Mouse (Mus musculus) embryo, embryonic 11 days (tissue): ENCODE data around the gene Pigb.

ENCODE experiments used
- DNase-seq: peaks from one replicate; pipeline ENCODE4 v3.0.0-alpha.2; 2015

Pigb gene

DNA sequence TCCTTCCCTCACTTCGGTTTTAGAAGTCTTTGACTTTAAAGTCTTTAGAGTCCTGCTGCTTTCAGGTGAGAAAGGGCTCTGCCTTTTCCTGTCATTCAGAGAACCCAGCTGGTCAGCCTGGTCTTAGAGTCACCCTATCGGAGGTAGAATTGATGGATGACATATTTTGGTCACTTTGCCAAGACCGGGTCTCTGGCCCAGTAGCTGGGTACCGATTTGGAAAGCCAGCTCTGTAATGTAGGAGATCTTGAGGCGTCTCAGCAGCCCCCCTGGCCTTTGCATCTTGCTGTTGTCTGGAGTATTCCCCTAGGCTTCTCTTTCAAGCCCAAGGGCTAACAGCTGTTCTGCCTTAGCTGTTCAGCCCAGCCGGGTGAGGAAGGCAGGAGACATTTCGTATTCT lies 5.0 kb upstream of the Pigb start:
- peak; percentile 48 for DNase-seq

DNA sequence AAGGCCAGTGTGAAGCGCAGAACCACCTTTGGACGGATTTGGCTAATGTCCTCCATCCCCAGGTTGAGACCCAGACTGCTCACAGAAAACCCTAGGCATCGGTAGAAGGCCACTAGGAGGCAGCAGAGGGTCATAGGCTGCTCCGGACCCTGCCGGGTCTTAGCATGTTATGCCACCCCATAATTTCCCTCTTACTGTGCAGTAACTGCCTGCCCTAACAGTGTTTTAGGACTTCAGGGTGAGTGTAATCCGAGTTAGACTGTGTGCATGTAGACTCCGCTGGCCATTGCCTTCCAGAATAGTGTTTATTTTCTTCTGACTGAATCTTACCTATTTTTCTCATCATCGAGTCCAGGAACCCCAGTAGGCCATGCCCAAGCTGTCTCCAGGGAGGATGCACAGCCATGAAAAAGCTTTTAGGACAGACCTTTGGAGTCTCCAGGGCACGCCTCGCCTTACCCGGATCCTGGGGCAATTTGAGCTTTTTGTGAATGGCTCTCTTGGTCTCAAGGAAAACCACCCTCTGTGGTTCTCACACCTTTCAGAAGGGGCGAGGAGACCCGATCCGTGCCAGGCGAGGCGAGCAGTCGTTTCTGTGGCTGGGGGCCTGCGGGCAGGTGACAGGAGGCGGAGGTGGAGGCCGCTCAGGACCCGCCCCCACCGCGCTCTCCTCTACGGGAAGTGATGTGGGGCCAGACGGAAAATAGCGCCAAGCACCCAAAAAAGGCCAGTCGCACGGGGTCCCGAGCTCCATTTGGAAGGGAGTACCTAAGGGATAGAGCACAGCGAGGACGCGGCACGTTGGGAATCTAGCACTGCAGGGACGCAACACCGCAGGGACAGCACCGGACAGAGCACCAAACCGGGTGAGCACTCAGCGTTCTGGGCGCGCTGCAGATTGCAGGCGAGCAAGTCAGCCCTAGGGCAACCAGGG lies 4.2 kb upstream of the Pigb start, which contains the start of gene Rab27a:
Gene Rab27a (plus strand): TSS at position 709 of the 934 bp plus-strand sequence.
- peak; percentile 90 for DNase-seq

DNA sequence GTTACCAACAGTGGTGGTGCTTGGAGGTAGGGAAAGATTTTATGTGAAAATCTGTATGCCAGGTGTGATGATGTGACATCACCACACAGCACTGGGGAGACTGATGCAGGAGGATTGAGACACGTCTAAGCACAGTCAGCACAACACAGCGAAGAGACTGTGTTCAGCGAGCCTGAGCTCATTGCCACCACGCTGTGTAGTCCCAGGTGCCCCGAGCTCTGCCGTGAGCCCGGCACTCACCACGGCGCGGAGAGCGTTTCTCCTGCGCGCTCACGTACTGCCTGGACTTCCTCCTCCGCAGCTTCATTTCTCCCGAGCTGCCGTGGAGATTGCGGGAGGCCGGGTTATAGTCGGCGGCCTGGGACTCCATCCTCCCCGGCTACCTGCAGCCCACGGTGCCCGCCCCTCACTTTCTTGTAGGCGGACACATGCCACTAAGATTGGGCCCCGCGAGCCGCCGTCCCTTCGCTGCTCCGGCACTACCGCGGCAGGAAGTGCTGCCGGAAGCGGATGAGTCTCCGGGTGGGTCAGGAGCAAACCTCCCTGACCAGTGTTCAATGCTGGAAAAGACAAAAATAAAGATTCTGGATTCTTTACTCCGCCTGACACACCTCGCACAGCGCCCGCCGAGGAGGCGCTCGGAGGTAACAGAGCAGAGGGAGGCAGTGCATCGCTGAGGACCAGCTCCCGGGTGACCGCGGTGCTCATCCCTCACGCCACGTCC lies 794 bp downstream of the Pigb start:
- DNase-seq, result peak; percentile 94

DNA sequence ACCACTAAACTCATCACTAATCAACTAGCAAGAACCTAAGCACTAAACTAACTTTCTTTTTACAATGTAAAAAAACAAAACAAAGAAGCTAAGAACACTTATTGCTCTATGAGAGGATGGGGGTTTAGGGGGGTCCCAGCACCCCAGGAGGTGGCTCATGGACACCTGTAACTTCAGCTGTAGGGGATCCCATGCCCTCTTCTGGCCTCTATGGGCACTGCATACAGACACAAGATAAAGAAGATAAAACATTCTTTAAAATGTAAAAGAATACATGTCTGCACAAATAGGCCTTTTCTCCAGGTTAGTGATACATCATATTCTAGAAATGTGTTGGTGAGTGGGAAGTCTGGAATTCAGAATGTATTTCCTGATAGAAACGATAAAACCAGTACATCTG lies 6.8 kb downstream of the Pigb start:
- DNase-seq, result no peak

DNA sequence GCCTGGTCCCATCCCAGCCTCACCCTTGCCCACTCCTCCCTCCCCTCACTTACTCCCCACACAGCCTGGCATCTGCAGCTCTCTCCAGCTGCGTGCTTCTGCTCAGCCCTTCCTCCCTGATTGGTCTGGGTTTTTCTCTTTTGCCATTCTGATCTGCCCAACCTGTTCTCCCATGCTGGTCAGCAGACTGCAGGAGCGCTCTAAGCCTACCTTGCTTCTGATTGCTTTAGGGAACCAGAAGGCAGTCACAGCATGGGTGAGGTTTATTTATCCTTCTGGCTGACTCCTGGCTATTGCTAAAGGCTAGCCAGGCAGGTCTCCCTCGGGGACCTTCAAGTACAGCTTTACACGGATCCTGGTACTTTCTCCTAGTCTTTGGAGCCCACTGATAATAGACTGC lies 8.8 kb downstream of the Pigb start:
- no peak for DNase-seq

DNA sequence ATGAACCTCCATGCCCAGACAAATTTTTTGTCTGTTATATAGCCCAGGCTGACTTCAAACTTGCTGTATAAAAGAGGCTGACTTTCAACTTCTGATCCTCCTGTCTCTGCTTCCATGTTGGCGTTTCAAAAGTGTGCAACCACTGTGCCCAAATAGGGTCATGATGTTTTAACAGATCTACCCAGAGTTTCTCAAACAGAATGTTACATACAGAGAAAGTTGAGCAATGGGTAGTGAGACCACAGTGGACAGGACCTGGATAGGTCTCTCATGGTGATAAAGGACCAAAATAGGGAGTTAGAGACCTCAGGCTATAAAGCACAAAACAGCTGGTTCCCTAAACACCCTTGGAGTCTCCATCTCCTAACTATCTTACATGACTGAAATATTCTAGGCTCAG lies 9.7 kb downstream of the Pigb start:
- no peak for DNase-seq

DNA sequence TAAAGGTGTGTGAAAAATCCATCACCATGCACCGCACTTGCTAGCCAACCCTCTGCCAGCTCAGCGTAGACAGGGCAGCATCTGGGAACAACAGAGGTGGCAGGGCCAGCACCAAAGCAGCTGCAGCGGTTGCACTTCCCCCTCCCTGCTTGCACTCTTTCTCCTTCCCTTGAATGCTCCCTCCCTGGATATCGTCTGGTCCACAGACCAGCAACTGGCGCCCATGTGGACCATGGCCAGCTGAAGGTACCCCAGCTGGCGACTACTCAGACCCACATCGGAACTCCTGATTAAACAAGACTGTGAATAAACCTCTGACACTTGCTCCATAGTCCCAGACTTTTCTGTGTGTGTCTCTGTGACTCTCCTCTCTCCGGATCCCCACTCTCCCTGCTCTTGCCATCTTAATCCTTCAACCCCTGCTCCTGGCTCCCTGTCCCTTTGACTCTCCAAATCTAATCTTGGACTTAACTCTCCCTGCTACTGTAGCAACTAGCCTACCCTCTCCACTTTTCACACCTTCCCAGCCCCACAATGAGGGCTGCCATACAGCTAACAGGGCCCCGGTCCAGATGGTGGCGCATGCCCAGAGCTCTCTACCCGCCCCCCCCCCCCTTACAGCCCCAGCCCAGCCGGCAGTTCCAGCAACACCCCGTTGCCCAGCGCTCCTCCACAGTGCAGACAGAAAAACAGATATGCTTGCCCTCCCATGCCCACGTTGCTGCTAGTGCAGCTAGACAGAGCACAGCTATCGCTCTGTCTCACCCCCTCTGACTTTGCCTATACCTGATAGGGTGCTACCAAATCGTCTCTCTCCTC lies 14.2 kb downstream of the Pigb start:
- peak; percentile 50 for DNase-seq

DNA sequence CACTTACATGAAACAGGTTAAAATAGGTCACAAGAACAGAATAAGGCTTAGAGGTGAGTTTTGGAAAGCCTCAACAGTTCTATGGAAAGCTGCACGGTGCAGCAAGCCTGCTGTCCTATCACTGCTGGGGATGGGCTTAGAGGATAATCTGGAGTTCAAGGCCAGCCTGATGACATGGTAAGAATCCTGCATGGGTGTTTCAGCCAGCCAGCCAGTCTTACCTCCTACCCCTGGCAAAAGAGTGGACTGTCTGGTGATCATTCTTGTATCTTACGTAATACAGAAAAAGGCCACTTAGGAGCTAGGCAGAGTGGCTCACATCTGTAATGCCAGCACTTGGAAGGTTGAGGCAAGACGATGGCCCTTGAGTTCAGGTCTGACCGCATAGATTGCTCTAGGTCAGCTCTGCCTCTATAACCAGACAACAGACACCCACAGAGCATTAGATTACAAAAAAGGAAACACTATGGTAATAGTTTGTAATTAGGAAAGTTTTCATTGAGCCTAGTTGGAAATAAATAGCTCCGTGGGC lies 19.5 kb downstream of the Pigb start:
- DNase-seq, result no peak

DNA sequence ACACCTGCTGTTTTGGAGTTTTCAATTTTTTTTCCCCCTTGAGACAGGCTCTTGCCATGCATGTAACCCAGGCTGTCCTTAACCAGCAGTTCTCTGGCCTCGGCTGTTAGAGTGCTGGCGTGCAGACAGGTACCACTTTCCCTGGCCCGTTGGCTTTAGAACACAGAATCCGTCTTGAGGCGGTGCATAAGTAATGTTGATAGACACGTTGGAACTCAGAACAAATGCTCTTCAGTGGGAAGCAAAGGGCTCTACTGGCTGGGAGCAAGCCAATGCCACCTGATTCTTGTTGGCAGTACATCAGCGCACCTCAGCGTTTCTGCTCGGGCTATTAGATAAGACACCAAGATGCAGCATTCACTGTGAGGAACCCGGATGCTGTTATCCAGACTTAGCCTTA lies 20.3 kb downstream of the Pigb start:
- no peak for DNase-seq

DNA sequence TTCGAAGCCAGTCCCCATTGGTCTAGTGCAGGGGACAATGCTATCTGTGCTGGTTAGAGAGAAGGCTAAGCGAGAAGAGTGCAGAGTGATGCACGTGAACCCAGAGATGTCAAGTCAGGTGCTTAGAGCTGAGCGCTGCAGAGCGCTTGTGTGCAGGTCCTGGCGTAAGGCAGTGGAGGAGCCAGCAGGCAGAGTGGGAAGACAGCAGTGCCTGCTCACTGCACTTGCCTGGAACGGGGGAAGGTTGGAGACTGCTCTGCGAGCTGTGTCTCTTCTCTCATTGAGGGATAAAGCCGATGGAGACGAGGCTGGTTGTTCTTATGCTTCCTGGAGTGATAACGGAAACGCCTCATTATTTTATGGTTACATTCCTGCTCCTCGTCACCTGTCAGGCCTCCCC lies 25.5 kb downstream of the Pigb start:
- no peak for DNase-seq

DNA sequence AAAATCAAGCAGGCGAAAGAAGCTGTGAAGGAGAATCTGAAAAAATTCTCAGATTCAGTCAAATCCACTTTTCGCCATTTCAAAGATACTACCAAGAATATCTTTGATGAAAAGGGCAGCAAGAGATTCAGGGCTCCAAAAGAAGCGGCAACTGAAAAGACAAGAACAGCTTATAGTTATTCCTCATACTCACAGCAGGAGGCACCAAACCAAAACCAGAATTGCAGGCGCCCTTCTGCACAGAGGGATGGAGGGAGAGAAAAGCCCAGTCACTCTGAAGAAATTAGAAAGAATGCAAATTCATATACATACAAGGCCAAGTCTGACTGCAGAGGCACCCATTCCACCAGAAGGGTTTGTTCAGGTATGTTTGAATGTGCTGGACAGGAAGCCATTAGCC lies 27.5 kb downstream of the Pigb start:
- no peak for DNase-seq

DNA sequence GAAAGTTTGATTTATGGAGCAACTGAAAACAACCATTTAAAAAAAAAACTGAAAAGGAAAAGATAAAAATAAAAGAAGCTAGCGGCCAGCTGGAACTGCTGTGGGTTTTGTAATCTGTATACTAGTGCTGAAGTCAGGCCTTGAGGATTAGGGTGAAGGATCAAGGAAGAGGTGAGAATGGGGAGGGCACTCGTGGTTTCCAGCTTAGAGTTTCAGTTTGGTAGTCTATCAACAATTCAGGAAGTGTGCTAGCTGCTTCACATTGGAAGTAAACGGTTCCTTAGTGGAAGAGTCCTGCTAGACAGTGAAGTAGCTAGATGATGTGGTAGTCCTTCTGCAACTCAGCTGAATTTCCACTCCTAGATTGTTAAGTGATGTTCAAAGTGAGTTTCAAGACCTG lies 31.8 kb downstream of the Pigb start:
- DNase-seq, result no peak

DNA sequence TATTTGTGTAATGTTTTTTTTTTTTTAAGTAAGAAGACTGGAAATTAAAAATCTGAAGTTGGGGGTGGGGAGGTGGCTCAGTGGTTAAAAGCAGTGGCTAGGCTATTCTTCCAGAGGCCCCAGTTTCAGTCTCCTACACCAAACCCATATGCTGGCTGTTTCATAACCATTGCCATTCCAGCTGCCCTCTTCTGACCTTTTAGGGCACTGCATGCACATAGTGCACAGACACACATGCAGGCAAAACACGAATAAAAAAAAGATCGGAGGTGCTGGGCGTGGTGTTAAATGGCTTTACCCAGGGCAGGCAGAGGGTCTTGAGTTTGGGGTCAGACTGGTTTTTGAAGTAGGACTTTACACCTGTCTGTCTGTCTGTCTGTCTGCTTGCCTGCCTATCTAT lies 34.0 kb downstream of the Pigb start:
- no peak for DNase-seq

DNA sequence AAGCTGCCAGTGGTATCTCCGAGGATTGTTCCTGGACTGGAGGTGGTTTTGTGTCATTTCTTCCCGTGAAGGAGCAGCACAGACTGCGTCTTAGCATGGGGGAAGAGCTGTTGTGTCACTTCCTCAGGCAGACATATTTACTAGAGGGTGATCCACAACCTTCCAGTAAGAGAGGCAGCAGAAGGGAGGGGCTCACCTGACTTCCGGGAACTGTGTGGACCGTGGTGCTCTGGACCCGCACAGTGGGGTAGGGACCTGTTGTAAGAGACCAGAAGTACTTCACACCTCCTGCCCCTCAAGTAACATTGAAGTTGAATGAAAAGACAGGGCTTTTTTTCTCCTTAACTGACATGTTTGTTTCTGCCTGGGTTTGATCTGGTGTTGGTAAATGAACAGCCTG lies 35.1 kb downstream of the Pigb start:
- no peak for DNase-seq

DNA sequence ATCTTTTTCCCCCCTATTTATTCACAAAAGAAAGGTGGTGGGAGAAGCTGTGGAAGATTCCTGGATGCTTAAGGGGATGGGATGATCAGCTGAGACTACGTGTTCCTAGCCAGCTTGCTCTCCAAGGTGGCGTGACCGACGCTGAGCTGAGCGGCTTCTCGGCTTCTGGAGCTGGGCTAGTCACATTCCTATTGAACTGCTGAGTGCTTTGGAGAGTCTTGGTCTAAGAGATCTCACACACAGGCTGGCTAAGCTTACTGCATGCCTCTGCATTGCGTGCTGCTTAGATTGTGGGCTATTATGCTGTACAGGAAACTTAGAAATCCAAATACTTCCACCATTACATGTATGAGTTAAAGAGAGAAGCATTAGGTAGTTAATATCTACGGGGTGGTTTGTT lies 36.1 kb downstream of the Pigb start:
- DNase-seq, result no peak

DNA sequence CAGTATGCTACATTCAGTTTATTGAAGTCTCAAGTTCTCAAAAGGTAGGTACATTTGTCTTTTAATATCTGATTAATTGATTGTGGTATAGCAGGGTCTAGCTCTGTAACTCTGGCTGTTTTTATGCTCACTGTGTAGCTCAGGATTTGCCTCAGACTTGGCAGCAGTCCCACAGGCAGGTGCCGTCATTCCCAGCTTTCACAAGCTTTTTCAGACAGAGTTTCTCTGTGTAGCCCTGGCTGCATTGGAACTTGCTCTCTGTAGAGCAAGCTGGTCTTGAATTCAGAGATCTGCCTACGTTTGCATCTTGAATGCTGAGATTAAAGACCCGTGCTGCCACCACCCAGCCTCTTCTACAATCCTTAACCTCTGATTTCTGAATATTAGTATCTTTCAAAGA lies 38.0 kb downstream of the Pigb start:
- no peak for DNase-seq

DNA sequence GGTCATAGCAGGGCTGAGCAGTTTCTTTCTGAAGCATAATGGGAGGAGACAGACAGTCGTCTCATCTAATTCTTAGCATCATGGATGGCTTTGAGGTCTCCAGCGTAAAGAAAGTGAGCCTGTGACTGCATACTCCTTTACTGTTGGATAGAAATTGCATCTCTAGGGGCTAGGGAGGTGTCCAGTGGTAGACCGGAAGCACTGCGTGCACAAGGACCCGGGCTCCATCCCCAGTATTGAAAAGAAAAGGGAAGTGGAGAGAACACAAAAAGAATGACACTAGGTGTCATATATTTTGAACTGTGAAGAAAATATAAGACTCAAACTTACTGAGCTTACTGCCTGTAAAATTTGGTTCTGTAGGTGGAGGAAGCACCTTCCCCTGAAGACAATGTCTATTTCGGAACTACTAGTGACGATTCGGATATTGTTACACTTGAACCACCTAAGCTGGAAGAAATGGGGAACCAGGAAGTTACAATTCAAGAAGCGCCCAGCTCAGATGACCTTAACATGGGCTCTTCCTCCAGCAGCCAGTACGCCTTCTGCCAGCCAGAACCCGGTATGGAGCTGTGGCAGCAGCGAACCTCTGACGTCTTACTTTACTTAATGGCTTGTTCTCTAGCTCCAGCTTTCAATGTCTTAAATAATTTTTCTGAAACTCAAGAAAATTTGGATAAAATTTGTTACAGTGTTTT lies 38.7 kb downstream of the Pigb start:
- DNase-seq, result no peak

DNA sequence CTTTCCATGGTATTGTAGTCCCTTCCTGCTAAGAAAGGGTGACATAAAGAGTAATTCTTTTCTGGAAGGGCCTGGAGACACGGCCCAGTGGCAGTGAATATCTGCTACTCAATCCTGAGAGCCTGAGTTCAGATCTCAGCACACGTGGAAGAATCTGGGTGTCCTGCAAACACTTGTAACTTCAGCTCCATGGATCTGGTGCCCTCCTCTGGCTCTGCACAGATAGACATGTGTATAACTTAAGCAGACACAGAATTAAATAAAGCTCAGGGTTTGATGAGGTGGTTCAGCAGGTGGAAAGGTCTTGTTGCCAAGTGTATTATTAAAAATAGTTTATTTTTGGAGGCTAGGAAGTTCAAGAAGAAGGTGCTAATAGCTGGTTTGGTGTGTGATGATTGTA lies 39.7 kb downstream of the Pigb start:
- no peak for DNase-seq

DNA sequence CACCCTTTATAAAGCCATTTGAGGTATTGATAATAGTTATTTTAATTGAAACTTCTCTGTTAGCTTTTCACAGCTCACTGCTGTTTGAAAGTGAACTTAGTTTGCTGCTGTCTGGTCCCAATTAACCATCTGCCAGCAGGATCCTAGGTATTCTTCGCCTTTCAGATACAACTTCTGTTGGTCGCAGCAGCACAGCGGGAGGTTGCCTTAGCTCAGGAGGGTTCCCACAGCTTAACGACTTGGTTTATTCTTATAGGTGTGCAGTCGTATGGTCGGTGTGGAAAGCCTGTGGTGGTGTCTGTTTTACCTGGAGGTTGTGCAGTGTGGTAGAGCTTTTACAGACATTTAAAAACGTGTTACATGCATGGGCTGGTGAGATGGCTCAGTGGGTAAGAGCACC lies 43.4 kb downstream of the Pigb start:
- DNase-seq, result no peak

DNA sequence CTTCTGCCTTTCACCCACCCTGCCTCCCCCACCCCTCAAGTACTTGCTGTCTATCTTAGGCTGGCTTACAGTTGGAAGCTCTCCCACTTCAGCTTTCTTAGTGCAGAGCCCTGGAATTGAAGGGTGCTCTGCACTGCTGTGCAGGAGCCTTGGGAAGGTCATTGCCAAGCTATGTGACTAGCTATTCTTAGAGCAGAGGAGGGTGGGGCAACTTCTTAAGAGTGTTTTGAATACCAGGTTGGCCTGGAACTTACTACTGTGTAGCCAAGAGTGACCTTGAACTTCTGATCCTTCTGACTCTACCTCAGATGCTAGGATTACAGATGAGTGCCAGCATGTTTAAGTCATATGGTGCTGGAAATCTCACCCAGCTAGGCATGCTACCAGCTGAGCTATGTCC lies 44.0 kb downstream of the Pigb start:
- no peak for DNase-seq

DNA sequence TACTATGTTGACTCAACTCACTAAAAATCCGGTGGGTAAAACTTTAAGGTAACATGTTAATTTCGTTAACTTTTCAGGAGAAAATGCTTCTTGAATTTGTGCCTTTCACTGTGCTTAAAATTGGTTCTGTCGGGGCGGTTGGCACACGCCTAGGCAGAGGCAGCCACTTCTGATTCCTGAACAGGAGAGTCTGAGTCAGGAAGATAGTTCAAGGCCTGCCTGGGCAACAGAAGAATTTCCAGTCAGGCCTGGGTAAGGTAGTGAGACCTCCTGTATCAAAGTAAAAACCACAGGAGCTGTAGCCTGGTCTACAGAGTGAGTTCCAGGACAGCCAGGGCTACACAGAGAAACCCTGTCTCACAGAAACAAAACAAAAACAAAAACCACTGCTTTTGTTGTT lies 47.6 kb downstream of the Pigb start:
- DNase-seq, result no peak

DNA sequence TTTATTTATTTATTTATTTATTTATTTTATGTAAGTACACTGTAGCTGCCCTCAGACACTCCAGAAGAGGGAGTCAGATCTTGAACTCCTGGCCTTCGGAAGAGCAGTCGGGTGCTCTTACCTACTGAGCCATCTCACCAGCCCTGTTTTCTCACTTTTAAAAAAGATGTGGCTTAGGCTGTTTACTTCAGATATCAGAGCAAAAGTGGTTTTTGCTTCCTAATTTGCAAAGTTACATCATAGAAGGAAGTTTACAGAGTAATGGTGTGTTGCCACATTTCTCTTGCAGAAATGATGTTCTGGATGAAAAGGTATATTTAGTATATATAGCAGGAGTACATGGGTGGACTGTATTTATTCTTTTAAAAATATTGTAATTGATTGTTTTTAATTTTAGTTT lies 48.8 kb downstream of the Pigb start:
- no peak for DNase-seq

DNA sequence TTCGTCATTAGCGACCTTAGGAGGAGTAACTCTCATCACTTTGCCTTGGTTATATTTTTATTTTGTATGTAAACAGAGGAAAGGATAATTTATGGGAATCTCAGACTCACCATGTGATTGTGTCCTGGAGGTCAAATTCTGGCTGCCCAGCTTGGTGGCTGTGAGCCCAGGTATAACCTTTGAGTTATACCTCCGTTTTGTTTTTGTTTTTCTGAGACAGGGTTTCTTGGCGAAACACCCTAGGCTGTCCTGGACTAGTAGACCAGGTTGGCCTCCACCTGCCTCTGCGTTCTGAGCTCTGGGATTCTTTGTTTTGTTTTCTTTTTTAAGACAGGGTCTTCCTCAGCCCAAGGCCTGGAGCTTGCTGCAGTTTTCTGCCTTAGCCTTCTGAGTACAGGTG lies 51.5 kb downstream of the Pigb start:
- DNase-seq, result no peak
